Mouse (Mus musculus): ENCODE data around the gene Tex36. TPM values are rescaled to one million over a fixed set of nuclear protein-coding genes. Genes with fewer than 3 reads are reported as not detected.

Gene Tex36
- polyA plus RNA-seq, 1 experiment from 2014 or later = not detected

- H3K4me3 ChIP-seq (replicated peaks; ENCODE audit: low read length) = no peak overlapping the region
- no peaks in the 10 kb centered on the region for H3K9me3 ChIP-seq (ENCODE audit: control insufficient read depth, low read length)
- 0 out of 2 replicates have a peak, but pooled peaks cover 4% of the 10 kb centered on the region for H3K27me3 ChIP-seq (replicated peaks; ENCODE audit: control insufficient read depth, insufficient read depth, low read length)
- H3K4me1 ChIP-seq (replicated peaks; ENCODE audit: control insufficient read depth, insufficient read depth, low read length) = peaks cover 27% of the 10 kb centered on the region
- no peak overlapping the region for H3K27ac ChIP-seq (ENCODE audit: low read length)
- no peak for ATAC-seq
- WGBS = 85% methylated on average over 13 of the region's 13 CpGs
- H3K36me3 ChIP-seq (ENCODE audit: control insufficient read depth, insufficient read depth) = no peaks in the 10 kb centered on the region
- H3K9ac ChIP-seq (replicated peaks; ENCODE audit: low read depth, low read length) = no peak overlapping the region
- no peak overlapping the region for H3K4me2 ChIP-seq (ENCODE audit: low read length)
These were observed 2.6 kb upstream of the Tex36 start for GRCm38 (mm10) chr7:133604427-133605081.

- no peak for ATAC-seq
- WGBS = 79% methylated on average over 2 of the region's 2 CpGs
- Histone ChIP-seq H3K36me3 (ENCODE audit: control insufficient read depth, insufficient read depth) (no peaks in the 10 kb centered on the region), H3K27me3 (replicated peaks; ENCODE audit: control insufficient read depth, insufficient read depth, low read length) (0 out of 2 replicates have a peak, but pooled peaks cover 4% of the 10 kb centered on the region), H3K9ac (replicated peaks; ENCODE audit: low read depth, low read length) (no peak overlapping the region), H3K4me1 (replicated peaks; ENCODE audit: control insufficient read depth, insufficient read depth, low read length) (peaks cover 14% of the 10 kb centered on the region), H3K4me3 (replicated peaks; ENCODE audit: low read length) (no peak overlapping the region), H3K27ac (ENCODE audit: low read length) (no peak overlapping the region), H3K4me2 (ENCODE audit: low read length) (no peak overlapping the region), H3K9me3 (ENCODE audit: control insufficient read depth, low read length) (no peaks in the 10 kb centered on the region)
These were observed 1.2 kb upstream of the Tex36 start for GRCm38 (mm10) chr7:133603156-133603555.

GRCm38 (mm10) chr7:133600558-133600957 lies 1.4 kb downstream of the Tex36 start:
- WGBS = 28% methylated on average over 1 of the region's 1 CpGs
- no peaks in the 10 kb centered on the region for H3K4me1 ChIP-seq (replicated peaks; ENCODE audit: control insufficient read depth, insufficient read depth, low read length)
- H3K4me3 ChIP-seq (replicated peaks; ENCODE audit: low read length) = no peak overlapping the region
- ATAC-seq = no peak
- no peak overlapping the region for H3K27ac ChIP-seq (ENCODE audit: low read length)
- no peaks in the 10 kb centered on the region for H3K9me3 ChIP-seq (ENCODE audit: control insufficient read depth, low read length)
- H3K36me3 ChIP-seq (ENCODE audit: control insufficient read depth, insufficient read depth) = no peaks in the 10 kb centered on the region
- H3K27me3 ChIP-seq (replicated peaks; ENCODE audit: control insufficient read depth, insufficient read depth, low read length) = 0 out of 2 replicates have a peak, but pooled peaks cover 4% of the 10 kb centered on the region
- no peak overlapping the region for H3K4me2 ChIP-seq (ENCODE audit: low read length)
- H3K9ac ChIP-seq (replicated peaks; ENCODE audit: low read depth, low read length) = no peak overlapping the region

GRCm38 (mm10) chr7:133591750-133592149 lies 10.2 kb downstream of the Tex36 start:
- Histone ChIP-seq H3K4me3 (replicated peaks; ENCODE audit: low read length) (no peak overlapping the region), H3K4me2 (ENCODE audit: low read length) (no peak overlapping the region), H3K4me1 (replicated peaks; ENCODE audit: control insufficient read depth, insufficient read depth, low read length) (no peaks in the 10 kb centered on the region), H3K27me3 (replicated peaks; ENCODE audit: control insufficient read depth, insufficient read depth, low read length) (no peaks in the 10 kb centered on the region), H3K36me3 (ENCODE audit: control insufficient read depth, insufficient read depth) (no peaks in the 10 kb centered on the region), H3K9me3 (ENCODE audit: control insufficient read depth, low read length) (no peaks in the 10 kb centered on the region), H3K9ac (replicated peaks; ENCODE audit: low read depth, low read length) (no peak overlapping the region), H3K27ac (ENCODE audit: low read length) (no peak overlapping the region)
- no peak for ATAC-seq
- WGBS = 81% methylated on average over 1 of the region's 1 CpGs

GRCm38 (mm10) chr7:133583216-133583615 lies 18.7 kb downstream of the Tex36 start:
- Histone ChIP-seq H3K27ac (ENCODE audit: low read length) (no peak overlapping the region), H3K4me1 (replicated peaks; ENCODE audit: control insufficient read depth, insufficient read depth, low read length) (no peaks in the 10 kb centered on the region), H3K36me3 (ENCODE audit: control insufficient read depth, insufficient read depth) (no peaks in the 10 kb centered on the region), H3K4me3 (replicated peaks; ENCODE audit: low read length) (no peak overlapping the region), H3K9ac (replicated peaks; ENCODE audit: low read depth, low read length) (no peak overlapping the region), H3K9me3 (ENCODE audit: control insufficient read depth, low read length) (no peaks in the 10 kb centered on the region), H3K27me3 (replicated peaks; ENCODE audit: control insufficient read depth, insufficient read depth, low read length) (no peaks in the 10 kb centered on the region), H3K4me2 (ENCODE audit: low read length) (no peak overlapping the region)
- 92% methylated on average over 6 of the region's 6 CpGs for WGBS
- ATAC-seq = no peak

- H3K36me3 ChIP-seq (ENCODE audit: control insufficient read depth, insufficient read depth) = no peaks in the 10 kb centered on the region
- 82% methylated on average over 4 of the region's 4 CpGs for WGBS
- no peaks in the 10 kb centered on the region for H3K27me3 ChIP-seq (replicated peaks; ENCODE audit: control insufficient read depth, insufficient read depth, low read length)
- H3K4me1 ChIP-seq (replicated peaks; ENCODE audit: control insufficient read depth, insufficient read depth, low read length) = no peaks in the 10 kb centered on the region
- no peak overlapping the region for H3K9ac ChIP-seq (replicated peaks; ENCODE audit: low read depth, low read length)
- no peak overlapping the region for H3K4me3 ChIP-seq (replicated peaks; ENCODE audit: low read length)
- ATAC-seq = no peak
- no peaks in the 10 kb centered on the region for H3K9me3 ChIP-seq (ENCODE audit: control insufficient read depth, low read length)
- H3K4me2 ChIP-seq (ENCODE audit: low read length) = no peak overlapping the region
- H3K27ac ChIP-seq (ENCODE audit: low read length) = no peak overlapping the region
These were observed 21.7 kb downstream of the Tex36 start for GRCm38 (mm10) chr7:133580296-133580640.

GRCm38 (mm10) chr7:133579491-133580295 lies 22.3 kb downstream of the Tex36 start:
- Histone ChIP-seq H3K27me3 (replicated peaks; ENCODE audit: control insufficient read depth, insufficient read depth, low read length) (no peaks in the 10 kb centered on the region), H3K4me2 (ENCODE audit: low read length) (no peak overlapping the region), H3K36me3 (ENCODE audit: control insufficient read depth, insufficient read depth) (no peaks in the 10 kb centered on the region), H3K4me3 (replicated peaks; ENCODE audit: low read length) (no peak overlapping the region), H3K27ac (ENCODE audit: low read length) (no peak overlapping the region), H3K4me1 (replicated peaks; ENCODE audit: control insufficient read depth, insufficient read depth, low read length) (no peaks in the 10 kb centered on the region), H3K9me3 (ENCODE audit: control insufficient read depth, low read length) (no peaks in the 10 kb centered on the region), H3K9ac (replicated peaks; ENCODE audit: low read depth, low read length) (no peak overlapping the region)
- 71% methylated on average over 20 of the region's 20 CpGs for WGBS
- no peak for ATAC-seq

GRCm38 (mm10) chr7:133576825-133577224 lies 25.1 kb downstream of the Tex36 start:
- H3K4me2 ChIP-seq (ENCODE audit: low read length) = no peak overlapping the region
- no peak overlapping the region for H3K9ac ChIP-seq (replicated peaks; ENCODE audit: low read depth, low read length)
- no peaks in the 10 kb centered on the region for H3K36me3 ChIP-seq (ENCODE audit: control insufficient read depth, insufficient read depth)
- ATAC-seq = no peak
- no peaks in the 10 kb centered on the region for H3K9me3 ChIP-seq (ENCODE audit: control insufficient read depth, low read length)
- no peak overlapping the region for H3K4me3 ChIP-seq (replicated peaks; ENCODE audit: low read length)
- H3K27me3 ChIP-seq (replicated peaks; ENCODE audit: control insufficient read depth, insufficient read depth, low read length) = no peaks in the 10 kb centered on the region
- WGBS = 55% methylated on average over 4 of the region's 4 CpGs
- H3K4me1 ChIP-seq (replicated peaks; ENCODE audit: control insufficient read depth, insufficient read depth, low read length) = no peaks in the 10 kb centered on the region
- H3K27ac ChIP-seq (ENCODE audit: low read length) = no peak overlapping the region

- Histone ChIP-seq H3K4me2 (ENCODE audit: low read length) (no peak overlapping the region), H3K27ac (ENCODE audit: low read length) (no peak overlapping the region), H3K4me1 (replicated peaks; ENCODE audit: control insufficient read depth, insufficient read depth, low read length) (no peaks in the 10 kb centered on the region), H3K27me3 (replicated peaks; ENCODE audit: control insufficient read depth, insufficient read depth, low read length) (no peaks in the 10 kb centered on the region), H3K9ac (replicated peaks; ENCODE audit: low read depth, low read length) (no peak overlapping the region), H3K36me3 (ENCODE audit: control insufficient read depth, insufficient read depth) (no peaks in the 10 kb centered on the region), H3K9me3 (ENCODE audit: control insufficient read depth, low read length) (no peaks in the 10 kb centered on the region), H3K4me3 (replicated peaks; ENCODE audit: low read length) (no peak overlapping the region)
- no peak for ATAC-seq
- WGBS = 55% methylated on average over 6 of the region's 6 CpGs
These were observed 25.7 kb downstream of the Tex36 start for GRCm38 (mm10) chr7:133576281-133576680.

Measured in forebrain, embryonic 16.5 days (tissue).